Mouse (Mus musculus) layer of hippocampus, postnatal 36 days (tissue): ENCODE data around the gene Ccdc122. TPM values are rescaled to one million over a fixed set of nuclear protein-coding genes. Genes with fewer than 3 reads are reported as not detected.
A peak's percentile ranks its signal among the peaks of the same experiment; 100 is the strongest.

Experiments used
- DNase-seq, 2 experiments: peaks; one replicate each; pipeline ENCODE4 v3.0.0; 2022
- total RNA-seq, 2 experiments: library from RNA; stranded (reverse); gene quantifications; 2 replicates each; pipeline ENCODE4 v1.2.3; 2021

Ccdc122 gene
- total RNA-seq, 2 experiments from 2014 or later, result 1.2 to 1.7 TPM

- DNase-seq, result no peak
Observed at GRCm38 (mm10) chr14:77130612-77131011, 94.0 kb downstream of the Ccdc122 start.

- DNase-seq, result no peak
Observed at GRCm38 (mm10) chr14:77136936-77137335, 100.4 kb downstream of the Ccdc122 start.

- peak; percentile 42 to 53 for DNase-seq
Observed at GRCm38 (mm10) chr14:77141324-77142282, 105.0 kb downstream of the Ccdc122 start.

- no peak for DNase-seq
Observed at GRCm38 (mm10) chr14:77145103-77145502, 108.5 kb downstream of the Ccdc122 start.

GRCm38 (mm10) chr14:77147635-77148034 is 111.1 kb downstream of the Ccdc122 start:
- no peak for DNase-seq

GRCm38 (mm10) chr14:77150556-77150955 is 114.0 kb downstream of the Ccdc122 start:
- DNase-seq, result no peak

- DNase-seq, result no peak
Observed at GRCm38 (mm10) chr14:77151431-77151830, 114.9 kb downstream of the Ccdc122 start.

- peak; percentile 84 to 85 for DNase-seq
Observed at GRCm38 (mm10) chr14:77156222-77156910, 119.8 kb downstream of the Ccdc122 start, which contains the start of gene Enox1. Gene Enox1 (plus strand): TSS chr14:77156763.

- DNase-seq, result peak in 1 of 2 experiments; percentile 44
Observed at GRCm38 (mm10) chr14:77156911-77157504, 120.4 kb downstream of the Ccdc122 start.

- DNase-seq, result peak; percentile 86 to 89
Observed at GRCm38 (mm10) chr14:77157505-77157911, 120.9 kb downstream of the Ccdc122 start.

- no peak for DNase-seq
Observed at GRCm38 (mm10) chr14:77159397-77159796, 122.8 kb downstream of the Ccdc122 start.

Other genes starting within 250 kb of the Ccdc122 start
- 1 to 10 TPM; 3.9 to 4.2 TPM for gene Lacc1, start 132 bp downstream of the Ccdc122 start, total RNA-seq
- gene Enox1, start 120.0 kb downstream of the Ccdc122 start, total RNA-seq, result 10 to 100 TPM; 59.2 to 70.2 TPM